Mouse (Mus musculus): Measurements from ENCODE around the gene Exoc2. TPM values are rescaled to one million over a fixed set of nuclear protein-coding genes. Genes with fewer than 3 reads are reported as not detected.

Exoc2 gene
- polyA plus RNA-seq, 1 experiment from 2014 or later: 47.0 TPM

DNA sequence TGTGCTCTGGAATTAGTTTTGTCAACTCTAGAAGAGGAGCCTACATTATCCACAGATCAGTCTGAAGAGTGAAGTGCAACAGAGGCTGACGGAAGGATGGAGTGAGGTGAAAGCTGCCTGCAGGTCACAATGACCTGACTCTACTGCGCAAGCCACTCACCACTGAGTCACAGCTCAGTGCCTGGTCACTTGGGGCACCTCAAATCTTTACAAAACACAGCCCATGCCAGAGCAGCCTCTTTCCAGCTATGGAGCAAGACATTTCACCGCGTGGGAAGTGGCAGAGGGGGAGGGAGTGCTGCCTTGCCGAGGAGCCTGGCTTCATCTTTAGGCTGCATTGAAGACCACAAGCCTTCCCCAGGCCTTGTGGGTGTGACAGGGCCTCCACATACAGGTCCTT, 159.6 kb downstream of the Exoc2 start:
- Histone ChIP-seq H3K4me1 (ENCODE audit: insufficient read depth) (no peaks in the 10 kb centered on the region), H3K4me2 (no peak overlapping the region), H3K9me3 (ENCODE audit: low read depth, low read length) (no peaks in the 10 kb centered on the region), H3K27me3 (ENCODE audit: insufficient read depth, low read length) (no peaks in the 10 kb centered on the region), H3K36me3 (ENCODE audit: insufficient read depth) (peaks cover 29% of the 10 kb centered on the region), H3K9ac (no peak overlapping the region), H3K27ac (ENCODE audit: low read depth) (no peak overlapping the region), H3K4me3 (ENCODE audit: low read depth, low read length) (no peak overlapping the region)
- 79% methylated on average over 5 of the region's 5 CpGs for WGBS
- DNase-seq (no peak), ATAC-seq (ENCODE audit: insufficient read depth) (no peak)
- TF ChIP-seq CTCF (IDR thresholded peaks at IDR 0.05; ENCODE audit: low read depth): no peak

DNA sequence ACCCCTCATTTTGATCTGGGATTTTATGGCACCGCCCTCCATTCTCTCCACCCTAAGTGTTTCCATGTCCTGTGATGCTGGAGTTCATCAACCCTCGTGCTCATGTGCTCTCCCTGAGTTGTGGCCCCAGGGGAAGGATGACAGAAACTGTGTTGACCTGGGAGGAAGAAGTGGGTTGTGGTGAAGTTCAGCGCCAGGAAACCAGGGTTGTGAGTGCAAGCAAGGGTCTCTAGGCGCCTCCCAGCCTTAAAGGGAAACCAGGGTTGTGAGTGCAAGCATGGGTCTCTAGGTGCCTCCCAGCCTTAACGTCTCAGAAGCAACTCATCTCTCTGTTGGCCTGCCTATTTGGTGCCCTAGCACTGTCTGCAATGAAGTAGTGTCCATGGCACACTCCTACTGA, 160.4 kb downstream of the Exoc2 start:
- Histone ChIP-seq H3K4me1 (ENCODE audit: insufficient read depth) (no peaks in the 10 kb centered on the region), H3K9me3 (ENCODE audit: low read depth, low read length) (no peaks in the 10 kb centered on the region), H3K36me3 (ENCODE audit: insufficient read depth) (peaks cover 22% of the 10 kb centered on the region), H3K9ac (no peak overlapping the region), H3K4me2 (no peak overlapping the region), H3K4me3 (ENCODE audit: low read depth, low read length) (no peak overlapping the region), H3K27me3 (ENCODE audit: insufficient read depth, low read length) (no peaks in the 10 kb centered on the region), H3K27ac (ENCODE audit: low read depth) (no peak overlapping the region)
- 83% methylated on average over 5 of the region's 5 CpGs for WGBS
- no peak for DNase-seq
- no peak for ATAC-seq (ENCODE audit: insufficient read depth)
- TF ChIP-seq CTCF (IDR thresholded peaks at IDR 0.05; ENCODE audit: low read depth): no peak

- no peak for DNase-seq
- Histone ChIP-seq H3K9me3 (ENCODE audit: low read depth, low read length) (no peaks in the 10 kb centered on the region), H3K4me3 (ENCODE audit: low read depth, low read length) (no peak overlapping the region), H3K4me1 (ENCODE audit: insufficient read depth) (no peaks in the 10 kb centered on the region), H3K27ac (ENCODE audit: low read depth) (no peak overlapping the region), H3K27me3 (ENCODE audit: insufficient read depth, low read length) (no peaks in the 10 kb centered on the region), H3K4me2 (no peak overlapping the region), H3K9ac (no peak overlapping the region), H3K36me3 (ENCODE audit: insufficient read depth) (no peaks in the 10 kb centered on the region)
- ATAC-seq (ENCODE audit: insufficient read depth): no peak
- no peak for TF ChIP-seq CTCF (IDR thresholded peaks at IDR 0.05; ENCODE audit: low read depth)
- WGBS: 91% methylated on average over 7 of the region's 7 CpGs
Measured at GRCm38 (mm10) chr13:30809240-30809639, 164.7 kb downstream of the Exoc2 start.

DNA sequence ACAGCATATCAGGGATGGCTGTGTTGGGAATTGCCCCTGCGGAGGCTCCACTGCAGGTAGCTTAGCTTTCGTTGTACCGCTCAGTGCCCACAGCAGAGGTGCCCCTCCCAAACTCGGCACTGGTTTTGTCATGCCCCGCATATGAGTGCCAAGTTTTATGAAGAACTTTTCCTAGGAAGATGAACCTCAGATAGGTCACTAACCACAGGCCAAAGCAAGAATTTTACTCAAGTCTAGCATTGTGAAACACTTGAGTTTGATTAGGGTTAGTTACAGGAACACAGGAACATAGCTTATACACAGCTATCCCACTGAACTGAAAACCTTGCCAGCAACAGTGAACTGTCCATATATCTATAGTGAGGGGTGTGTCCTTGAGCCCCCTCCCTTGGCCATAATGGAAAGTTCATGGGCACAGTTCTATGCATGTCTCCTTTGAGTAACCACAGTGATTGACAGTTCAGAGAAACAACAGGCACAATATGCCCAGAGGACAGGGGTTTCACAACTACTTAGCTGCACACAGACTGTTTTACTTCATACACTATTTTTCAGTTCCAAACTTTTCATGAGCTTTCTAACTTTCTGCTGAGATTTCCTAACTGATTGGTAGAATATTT, 171.4 kb downstream of the Exoc2 start:
- Histone ChIP-seq H3K4me3 (ENCODE audit: low read depth, low read length) (no peak overlapping the region), H3K9me3 (ENCODE audit: low read depth, low read length) (no peaks in the 10 kb centered on the region), H3K9ac (no peak overlapping the region), H3K27ac (ENCODE audit: low read depth) (no peak overlapping the region), H3K36me3 (ENCODE audit: insufficient read depth) (no peaks in the 10 kb centered on the region), H3K27me3 (ENCODE audit: insufficient read depth, low read length) (no peaks in the 10 kb centered on the region), H3K4me1 (ENCODE audit: insufficient read depth) (no peaks in the 10 kb centered on the region), H3K4me2 (no peak overlapping the region)
- WGBS: 92% methylated on average over 5 of the region's 5 CpGs
- DNase-seq: no peak
- ATAC-seq (ENCODE audit: insufficient read depth): no peak
- TF ChIP-seq CTCF (IDR thresholded peaks at IDR 0.05; ENCODE audit: low read depth): no peak

DNA sequence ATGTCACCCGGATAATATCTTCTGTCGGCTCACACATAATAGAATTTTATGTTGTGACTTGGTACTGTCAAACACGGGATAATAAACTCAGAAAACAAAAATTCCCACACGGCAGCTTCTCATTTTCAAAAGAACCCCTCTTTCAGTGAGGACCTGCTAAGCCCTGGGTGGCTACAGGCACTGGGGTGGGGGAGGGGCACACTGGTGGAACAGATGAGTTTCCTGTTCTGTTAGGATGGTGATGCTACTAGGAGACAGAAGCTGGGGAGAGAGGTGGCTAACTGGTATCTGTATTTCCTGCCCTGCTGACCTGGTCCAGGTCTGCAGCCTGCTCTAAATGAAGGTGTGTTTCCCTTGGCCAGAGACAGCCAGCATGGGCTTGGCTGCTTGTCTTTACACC, 172.0 kb downstream of the Exoc2 start:
- no peak for DNase-seq
- no peaks in the 10 kb centered on the region for H3K9me3 ChIP-seq (ENCODE audit: low read depth, low read length)
- no peaks in the 10 kb centered on the region for H3K27me3 ChIP-seq (ENCODE audit: insufficient read depth, low read length)
- no peak overlapping the region for H3K4me3 ChIP-seq (ENCODE audit: low read depth, low read length)
- H3K4me2 ChIP-seq: no peak overlapping the region
- no peak for ATAC-seq (ENCODE audit: insufficient read depth)
- H3K9ac ChIP-seq: no peak overlapping the region
- no peaks in the 10 kb centered on the region for H3K4me1 ChIP-seq (ENCODE audit: insufficient read depth)
- 67% methylated on average over 4 of the region's 4 CpGs for WGBS
- TF ChIP-seq CTCF (IDR thresholded peaks at IDR 0.05; ENCODE audit: low read depth): no peak
- H3K36me3 ChIP-seq (ENCODE audit: insufficient read depth): no peaks in the 10 kb centered on the region
- no peak overlapping the region for H3K27ac ChIP-seq (ENCODE audit: low read depth)

DNA sequence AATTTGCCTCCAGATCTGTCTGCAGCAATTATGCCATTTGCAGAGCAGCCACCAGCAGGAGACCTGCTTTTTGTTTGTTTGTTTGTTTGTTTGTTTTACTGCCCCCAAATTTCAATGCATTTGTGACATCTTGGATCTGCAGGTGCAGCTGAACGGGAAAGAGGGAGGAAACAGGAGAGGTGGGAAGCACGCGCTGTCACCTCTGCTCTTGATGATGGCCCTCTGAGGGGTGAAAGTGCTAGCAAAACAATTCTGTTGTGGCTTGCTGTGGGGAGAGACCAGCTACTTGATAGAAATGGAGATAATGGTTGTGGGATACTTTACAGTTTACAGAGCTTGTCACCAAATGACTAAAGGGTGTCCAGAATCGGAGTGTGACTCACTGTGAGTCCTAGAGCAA, 177.9 kb downstream of the Exoc2 start:
- Histone ChIP-seq H3K4me1 (ENCODE audit: insufficient read depth) (no peaks in the 10 kb centered on the region), H3K9me3 (ENCODE audit: low read depth, low read length) (no peaks in the 10 kb centered on the region), H3K4me2 (no peak overlapping the region), H3K27me3 (ENCODE audit: insufficient read depth, low read length) (no peaks in the 10 kb centered on the region), H3K4me3 (ENCODE audit: low read depth, low read length) (no peak overlapping the region), H3K9ac (no peak overlapping the region), H3K36me3 (ENCODE audit: insufficient read depth) (no peaks in the 10 kb centered on the region), H3K27ac (ENCODE audit: low read depth) (no peak overlapping the region)
- DNase-seq: no peak
- no peak for TF ChIP-seq CTCF (IDR thresholded peaks at IDR 0.05; ENCODE audit: low read depth)
- WGBS: 85% methylated on average over 4 of the region's 4 CpGs
- ATAC-seq (ENCODE audit: insufficient read depth): no peak

GRCm38 (mm10) chr13:30793616-30794015, 180.3 kb downstream of the Exoc2 start:
- no peaks in the 10 kb centered on the region for H3K4me1 ChIP-seq (ENCODE audit: insufficient read depth)
- WGBS: 69% methylated on average over 5 of the region's 5 CpGs

DNA sequence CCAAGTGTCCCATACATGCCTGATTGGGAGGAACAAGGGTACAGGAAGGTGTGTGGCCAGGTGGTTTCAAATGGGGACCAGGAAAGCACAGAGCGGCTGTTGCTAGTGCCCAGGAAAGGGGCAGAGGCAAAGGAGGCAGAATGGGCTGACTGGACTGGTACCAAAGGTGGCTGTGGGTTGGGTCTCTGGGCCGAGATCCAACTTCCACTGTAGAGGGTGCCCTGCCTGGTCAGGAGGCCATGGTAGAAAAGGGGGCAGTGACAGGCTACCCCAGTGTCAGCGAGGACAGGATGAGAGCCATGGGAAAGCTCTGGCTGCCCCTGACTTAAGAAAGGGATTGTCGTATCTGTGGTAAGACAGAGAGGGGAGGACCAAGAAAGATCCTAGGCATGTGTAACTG, 180.7 kb downstream of the Exoc2 start:
- Histone ChIP-seq H3K4me3 (ENCODE audit: low read depth, low read length) (no peak overlapping the region), H3K9me3 (ENCODE audit: low read depth, low read length) (no peaks in the 10 kb centered on the region), H3K27me3 (ENCODE audit: insufficient read depth, low read length) (no peaks in the 10 kb centered on the region), H3K9ac (no peak overlapping the region), H3K36me3 (ENCODE audit: insufficient read depth) (no peaks in the 10 kb centered on the region), H3K4me2 (no peak overlapping the region), H3K27ac (ENCODE audit: low read depth) (no peak overlapping the region), H3K4me1 (ENCODE audit: insufficient read depth) (no peaks in the 10 kb centered on the region)
- 75% methylated on average over 4 of the region's 4 CpGs for WGBS
- TF ChIP-seq CTCF (IDR thresholded peaks at IDR 0.05; ENCODE audit: low read depth): no peak
- ATAC-seq (ENCODE audit: insufficient read depth) (no peak), DNase-seq (no peak)

More at GRCm38 (mm10) chr13:30793616-30794015, 180.3 kb downstream of the Exoc2 start:
- Histone ChIP-seq H3K4me2 (no peak overlapping the region), H3K4me3 (ENCODE audit: low read depth, low read length) (no peak overlapping the region), H3K27me3 (ENCODE audit: insufficient read depth, low read length) (no peaks in the 10 kb centered on the region), H3K9me3 (ENCODE audit: low read depth, low read length) (no peaks in the 10 kb centered on the region), H3K36me3 (ENCODE audit: insufficient read depth) (no peaks in the 10 kb centered on the region), H3K9ac (no peak overlapping the region), H3K27ac (ENCODE audit: low read depth) (no peak overlapping the region)
- DNase-seq (no peak), ATAC-seq (ENCODE audit: insufficient read depth) (no peak)
- no peak for TF ChIP-seq CTCF (IDR thresholded peaks at IDR 0.05; ENCODE audit: low read depth)

All from lung, embryonic 14.5 days (tissue).